Mouse (Mus musculus): ENCODE measurements around the gene Gm9045. TPM values are rescaled to one million over a fixed set of nuclear protein-coding genes. Genes with fewer than 3 reads are reported as not detected.
"Not testable (repeated sequence)": the region's sequence is repeated elsewhere in the genome, so short reads cannot be mapped to it uniquely, and the experiment has no call there.

Gm9045 gene
- polyA plus RNA-seq, 1 experiment from 2014 or later = not detected

DNA sequence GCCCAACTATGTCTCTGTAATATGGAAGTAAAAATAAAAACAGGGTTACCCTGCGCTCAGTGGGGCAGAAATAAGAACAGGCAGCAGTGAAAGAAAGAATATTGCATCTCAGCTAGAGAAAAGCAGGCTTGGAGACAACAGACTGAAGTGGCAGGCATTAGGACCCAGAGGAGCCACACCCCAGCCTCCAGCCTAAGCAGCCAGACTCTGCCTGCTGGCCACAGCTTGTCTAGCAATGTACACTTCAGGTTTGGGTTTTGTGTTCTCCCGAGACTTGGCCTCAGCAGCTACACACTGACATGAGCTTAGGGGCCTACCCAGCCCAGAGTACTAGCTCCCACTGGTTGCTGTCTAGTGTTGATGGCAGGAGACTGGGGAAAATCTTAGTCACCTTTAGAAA, 35.5 kb downstream of the Gm9045 start:
- not testable (repeated sequence) for H3K36me3 ChIP-seq (ENCODE audit: control insufficient read depth, insufficient read depth); H3K9ac ChIP-seq (ENCODE audit: low read depth, low read length); H3K9me3 ChIP-seq (replicated peaks; ENCODE audit: control insufficient read depth, low read length); H3K4me2 ChIP-seq (ENCODE audit: low read depth, low read length); H3K27ac ChIP-seq (ENCODE audit: low read length); H3K4me3 ChIP-seq (ENCODE audit: low read depth, low read length); H3K4me1 ChIP-seq (ENCODE audit: control insufficient read depth, low read depth, low read length); ATAC-seq (ENCODE audit: low read depth); H3K27me3 ChIP-seq (ENCODE audit: control insufficient read depth, insufficient read depth, low read depth, low read length)
- WGBS (ENCODE audit: insufficient replicate concordance) = 19% methylated on average over 2 of the region's 2 CpGs

DNA sequence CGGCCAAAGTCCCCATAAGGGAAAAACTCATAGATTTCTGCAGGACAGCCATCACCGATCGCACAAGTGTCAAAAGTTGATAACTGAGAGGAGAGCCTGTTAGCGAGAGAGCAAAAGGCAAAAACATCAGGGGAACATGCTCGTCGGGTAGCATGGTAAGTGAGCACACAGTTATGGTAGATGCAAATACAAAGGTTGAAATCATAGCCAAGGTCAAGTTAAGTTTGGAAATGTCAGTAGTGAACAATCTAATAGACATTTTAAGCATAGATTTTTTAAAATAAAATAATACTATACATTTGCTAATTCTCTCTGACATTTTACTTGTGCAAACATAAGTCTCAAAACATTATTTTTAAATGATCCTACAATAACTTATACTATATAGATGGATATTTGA, 42.7 kb downstream of the Gm9045 start, which contains the start of gene Iltifb:
Gene Iltifb, minus strand, starts transcription at position 101 of the 400 bp plus-strand sequence.
- Histone ChIP-seq H3K36me3 (ENCODE audit: control insufficient read depth, insufficient read depth) (no peaks in the 10 kb centered on the region), H3K27ac (ENCODE audit: low read length) (no peak within 1 kb of the TSS), H3K4me2 (ENCODE audit: low read depth, low read length) (no peak within 1 kb of the TSS), H3K9ac (ENCODE audit: low read depth, low read length) (no peak within 1 kb of the TSS), H3K9me3 (replicated peaks; ENCODE audit: control insufficient read depth, low read length) (no peaks in the 10 kb centered on the region), H3K4me1 (ENCODE audit: control insufficient read depth, low read depth, low read length) (no peaks in the 10 kb centered on the region), H3K27me3 (ENCODE audit: control insufficient read depth, insufficient read depth, low read depth, low read length) (no peaks in the 10 kb centered on the region), H3K4me3 (ENCODE audit: low read depth, low read length) (no peak within 1 kb of the TSS)
- WGBS (ENCODE audit: insufficient replicate concordance) = 76% methylated on average over 6 of the region's 6 CpGs
- ATAC-seq (ENCODE audit: low read depth) = no peak

Other genes starting within 250 kb of the Gm9045 start
- 5.9 and 6.0 TPM in 2 replicates for gene Mdm1, start 196.0 kb downstream of the Gm9045 start, polyA plus RNA-seq (2015; fragmentation: Nextera tagmentation; extraction: Ambion mirVana)
- not detected in 2 replicates for gene Il22, start 132.9 kb downstream of the Gm9045 start, polyA plus RNA-seq (2015; fragmentation: Nextera tagmentation; extraction: Ambion mirVana)
- not detected in 2 replicates for gene Gm32717, start 97.1 kb downstream of the Gm9045 start, polyA plus RNA-seq (2015; fragmentation: Nextera tagmentation; extraction: Ambion mirVana)
- not detected in 2 replicates for gene Gm32802, start 79.1 kb downstream of the Gm9045 start, polyA plus RNA-seq (2015; fragmentation: Nextera tagmentation; extraction: Ambion mirVana)
- not detected in 2 replicates for gene Iltifb, start 42.8 kb downstream of the Gm9045 start, polyA plus RNA-seq (2015; fragmentation: Nextera tagmentation; extraction: Ambion mirVana)
- not detected in 2 replicates for gene Gm9040, start 10.9 kb downstream of the Gm9045 start, polyA plus RNA-seq (2015; fragmentation: Nextera tagmentation; extraction: Ambion mirVana)
- not detected in 2 replicates for gene Gm9044, start 5.4 kb downstream of the Gm9045 start, polyA plus RNA-seq (2015; fragmentation: Nextera tagmentation; extraction: Ambion mirVana)
- gene Gm9046, start 5.4 kb upstream of the Gm9045 start, polyA plus RNA-seq (2015; fragmentation: Nextera tagmentation; extraction: Ambion mirVana) = not detected in 2 replicates
- not detected in 2 replicates for gene Gm9048, start 10.8 kb upstream of the Gm9045 start, polyA plus RNA-seq (2015; fragmentation: Nextera tagmentation; extraction: Ambion mirVana)
- not detected in 2 replicates for gene Gm9049, start 16.3 kb upstream of the Gm9045 start, polyA plus RNA-seq (2015; fragmentation: Nextera tagmentation; extraction: Ambion mirVana)
- not detected in 2 replicates for gene Ifng, start 103.2 kb upstream of the Gm9045 start, polyA plus RNA-seq (2015; fragmentation: Nextera tagmentation; extraction: Ambion mirVana)

All from liver, embryonic 16.5 days (tissue).